Mouse (Mus musculus) testis, adult 2 months (tissue): ENCODE results near the gene Vac14.

Experiments
- CTCF ChIP-seq: fragments of 200-500 bp; IDR thresholded peaks from 2 replicates; pipeline ENCODE4 v1.5.1; 2012; ENCODE audit warnings: low read depth, mild to moderate bottlenecking, inconsistent platforms, low read length, moderate library complexity; ENCODE audit not compliant: control insufficient read depth, insufficient read depth, insufficient replicate concordance
- POLR2A ChIP-seq: fragments of 200-500 bp; IDR thresholded peaks from 2 replicates; pipeline ENCODE4 v1.6.1; 2012; ENCODE audit warnings: low read depth, mild to moderate bottlenecking, inconsistent platforms, low read length, moderate library complexity; ENCODE audit not compliant: control insufficient read depth

DNA sequence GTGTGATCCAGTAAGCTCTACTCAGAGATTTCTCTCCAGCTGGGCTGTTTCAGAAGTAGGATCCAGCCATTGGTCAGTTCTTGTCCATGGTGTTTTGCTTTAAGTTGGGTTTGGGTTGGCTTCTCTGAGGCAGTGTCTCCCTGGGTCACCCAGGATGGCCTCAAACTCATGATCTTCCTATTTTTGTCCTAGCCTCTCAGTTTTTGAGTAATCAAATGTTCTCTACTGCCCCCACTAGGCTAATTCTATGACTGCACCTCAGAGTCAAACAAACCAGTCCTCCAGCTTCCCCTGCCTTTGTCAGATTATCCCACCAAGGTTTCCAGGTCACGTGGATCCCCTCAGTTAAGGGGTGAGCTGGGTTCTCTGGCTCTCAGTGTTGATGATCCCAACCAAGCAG, 13.8 kb upstream of the Vac14 start:
- TF ChIP-seq CTCF (no peak), POLR2A (no peak)
